Mouse (Mus musculus) forebrain, embryonic 16.5 days (tissue): ENCODE measurements at regions not wholly inside any gene's neighbourhood (a gene's known extent, or its start where the extent isn't known, plus 50 kb on each side); places are given as distances from the start of the nearest gene placed in this dataset.

ENCODE experiments used
- ATAC-seq: fragments of 200-750 bp; cut with Nextera tagmentation; 2 replicates; pipeline ENCODE4 v1.8.0; 2017; ENCODE audit warnings: mild to moderate bottlenecking, moderate library complexity
- H3K27ac ChIP-seq: fragments of 300-500 bp; sonication (generic); 2 replicates; pipeline ENCODE4 v1.5.1; 2014; ENCODE audit warnings: low read length, control low read depth
- H3K27me3 ChIP-seq: fragments of 300-500 bp; sonication (generic); replicated peaks from 2 replicates; pipeline ENCODE4 v1.6.1; 2014; ENCODE audit warnings: low read length; ENCODE audit not compliant: control insufficient read depth, insufficient read depth
- H3K36me3 ChIP-seq: fragments of 300-500 bp; sonication (generic); 2 replicates; pipeline ENCODE4 v1.6.1; 2014; ENCODE audit not compliant: control insufficient read depth, insufficient read depth
- H3K4me1 ChIP-seq: fragments of 300-500 bp; sonication (generic); replicated peaks from 2 replicates; pipeline ENCODE4 v1.6.1; 2014; ENCODE audit warnings: low read length; ENCODE audit not compliant: control insufficient read depth, insufficient read depth
- H3K4me2 ChIP-seq: fragments of 300-500 bp; sonication (generic); 2 replicates; pipeline ENCODE4 v1.6.1; 2014; ENCODE audit warnings: mild to moderate bottlenecking, low read length, control low read depth
- H3K4me3 ChIP-seq: fragments of 300-500 bp; sonication (generic); replicated peaks from 2 replicates; pipeline ENCODE4 v1.5.1; 2014; ENCODE audit warnings: mild to moderate bottlenecking, low read length, control low read depth
- H3K9ac ChIP-seq: fragments of 300-500 bp; sonication (generic); replicated peaks from 2 replicates; pipeline ENCODE4 v1.6.1; 2014; ENCODE audit warnings: low read depth, low read length, control low read depth
- H3K9me3 ChIP-seq: fragments of 300-500 bp; sonication (generic); 2 replicates; pipeline ENCODE4 v1.6.1; 2016; ENCODE audit warnings: low read length; ENCODE audit not compliant: control insufficient read depth
- WGBS: fragments of 180-500 bp; shearing (Covaris S2); extraction: QIAGEN DNeasy Blood & Tissue Kit; methylation state at CpG from one replicate; pipeline ENCODE4 v1.1.7; 2014; 5-methylcytosine and 5-hydroxymethylcytosine counted together

- no peaks in the 10 kb centered on the region for H3K36me3 ChIP-seq
- H3K4me2 ChIP-seq, result no peak overlapping the region
- H3K27me3 ChIP-seq, result no peaks in the 10 kb centered on the region
- no peak overlapping the region for H3K27ac ChIP-seq
- no peaks in the 10 kb centered on the region; the same call in 1 of the 2 replicates for H3K4me1 ChIP-seq
- WGBS, result 69% methylated on average over 11 of the region's 11 CpGs
- H3K4me3 ChIP-seq, result no peak overlapping the region
- no peak for ATAC-seq
- H3K9me3 ChIP-seq, result no peaks in the 10 kb centered on the region
- H3K9ac ChIP-seq, result no peak overlapping the region
These were observed 102.9 kb downstream of the Plxna1 start for GRCm38 (mm10) chr6:89259406-89259994.

DNA sequence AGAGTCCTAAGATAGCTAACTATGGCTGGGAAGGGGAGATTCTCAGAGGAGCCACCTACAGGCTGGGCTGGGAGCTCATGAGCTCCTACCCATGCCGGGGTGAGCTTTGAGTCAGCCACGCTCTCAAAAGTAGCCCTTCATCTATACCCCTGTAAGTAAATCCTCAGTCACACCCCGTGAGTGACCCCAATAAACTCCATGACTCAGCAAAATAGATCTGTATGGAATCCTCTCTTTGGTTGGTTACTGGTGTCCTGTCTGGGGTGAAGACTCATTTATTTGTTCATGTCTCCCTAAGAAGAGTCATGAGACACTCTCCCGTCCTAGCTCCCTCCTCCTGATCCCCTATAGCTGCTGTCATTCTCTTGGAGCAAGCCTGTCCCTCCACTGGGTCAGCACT lies 99.5 kb downstream of the Plxna1 start:
- H3K36me3 ChIP-seq, result no peaks in the 10 kb centered on the region
- no peak for ATAC-seq
- H3K9ac ChIP-seq, result no peak overlapping the region
- no peak overlapping the region for H3K4me3 ChIP-seq
- H3K27me3 ChIP-seq, result no peaks in the 10 kb centered on the region
- no peak overlapping the region for H3K27ac ChIP-seq
- H3K4me1 ChIP-seq, result no peaks in the 10 kb centered on the region; the same call in 1 of the 2 replicates
- no peak overlapping the region for H3K4me2 ChIP-seq
- 77% methylated on average over 4 of the region's 4 CpGs for WGBS
- no peaks in the 10 kb centered on the region for H3K9me3 ChIP-seq

- 82% methylated on average over 3 of the region's 3 CpGs for WGBS
- Histone ChIP-seq H3K4me3 (no peak overlapping the region), H3K9me3 (no peaks in the 10 kb centered on the region), H3K36me3 (no peaks in the 10 kb centered on the region), H3K27ac (no peak overlapping the region), H3K27me3 (no peaks in the 10 kb centered on the region), H3K4me1 (no peaks in the 10 kb centered on the region; the same call in 1 of the 2 replicates), H3K4me2 (no peak overlapping the region), H3K9ac (no peak overlapping the region)
- ATAC-seq, result no peak
These were observed 97.1 kb downstream of the Plxna1 start for GRCm38 (mm10) chr6:89265296-89265695.
